In genomic region chr16:35871898-35872297, GRCm38 (mm10) we compare ENCODE assay signal across 8 mouse cellular contexts. TPM values are rescaled to one million over a fixed set of nuclear protein-coding genes. Genes with fewer than 3 reads are reported as not detected.
DNase-seq lines count a peak whose midpoint lies in the region; ATAC-seq lines count a peak whose summit lies in the region.

No protein-coding gene starts in this region.

- ATAC-seq in kidney, embryonic 14.5 days (ENCODE audit: low FRiP score, low TSS enrichment): no peak
- ATAC-seq in hindbrain, embryonic 15.5 days (ENCODE audit: low FRiP score, low read depth): no peak
- ATAC-seq in midbrain, embryonic 12.5 days (ENCODE audit: low FRiP score, low read depth): no peak

- H3K4me3 ChIP-seq in kidney, embryonic 14.5 days (ENCODE audit: low read length): peak overlapping the region; percentile 71; the same call in 1 of the 2 replicates
- peak overlapping the region; percentile 69 for H3K4me3 ChIP-seq in embryonic facial prominence, embryonic 10.5 days
- H3K4me3 ChIP-seq in hindbrain, embryonic 15.5 days: peak overlapping the region; percentile 49; the same call in 1 of the 2 replicates
- H3K4me3 ChIP-seq in midbrain, embryonic 12.5 days: no peak overlapping the region

- DNase-seq in kidney, postnatal 25 days: no peak
- DNase-seq in embryonic facial prominence, embryonic 10.5 days (ENCODE audit: low spot score): peak; percentile 21
- no peak for DNase-seq in right cerebral cortex, adult 18-20 months
- DNase-seq in right cerebral cortex, postnatal 36 days (ENCODE audit: low spot score in 2 of 2): no peak
- DNase-seq in urinary bladder, adult 2 months (ENCODE audit: low spot score): no peak

- no peak overlapping the region for H3K27ac ChIP-seq in kidney, embryonic 14.5 days (ENCODE audit: low read depth, low read length)
- H3K27ac ChIP-seq in embryonic facial prominence, embryonic 10.5 days (replicated peaks): no peak overlapping the region
- no peak overlapping the region for H3K27ac ChIP-seq in hindbrain, embryonic 15.5 days (replicated peaks)
- no peak overlapping the region for H3K27ac ChIP-seq in midbrain, embryonic 12.5 days (replicated peaks)

- peaks cover 26% of the 10 kb centered on the region for H3K27me3 ChIP-seq in kidney, embryonic 14.5 days (ENCODE audit: control insufficient read depth, insufficient read depth, low read length)
- H3K27me3 ChIP-seq in embryonic facial prominence, embryonic 10.5 days (replicated peaks; ENCODE audit: low read depth, poor library complexity, severe bottlenecking): peaks cover 46% of the 10 kb centered on the region
- H3K27me3 ChIP-seq in hindbrain, embryonic 15.5 days: peaks cover 33% of the 10 kb centered on the region
- peaks cover 46% of the 10 kb centered on the region for H3K27me3 ChIP-seq in midbrain, embryonic 12.5 days

- no peaks in the 10 kb centered on the region for H3K9me3 ChIP-seq in kidney, embryonic 14.5 days (ENCODE audit: control insufficient read depth, low read length)
- no peaks in the 10 kb centered on the region for H3K9me3 ChIP-seq in embryonic facial prominence, embryonic 10.5 days
- H3K9me3 ChIP-seq in hindbrain, embryonic 15.5 days: no peaks in the 10 kb centered on the region
- 0 out of 2 replicates have a peak, but pooled peaks cover 3% of the 10 kb centered on the region for H3K9me3 ChIP-seq in midbrain, embryonic 12.5 days

- H3K4me1 ChIP-seq in kidney, embryonic 14.5 days (ENCODE audit: control insufficient read depth, insufficient read depth, low read length): no peaks in the 10 kb centered on the region
- H3K4me1 ChIP-seq in embryonic facial prominence, embryonic 10.5 days: peaks cover 19% of the 10 kb centered on the region
- peaks cover 12% of the 10 kb centered on the region for H3K4me1 ChIP-seq in hindbrain, embryonic 15.5 days (replicated peaks)
- peaks cover 14% of the 10 kb centered on the region for H3K4me1 ChIP-seq in midbrain, embryonic 12.5 days

- H3K36me3 ChIP-seq in kidney, embryonic 14.5 days (ENCODE audit: control insufficient read depth, insufficient read depth, low read length): no peaks in the 10 kb centered on the region
- H3K36me3 ChIP-seq in embryonic facial prominence, embryonic 10.5 days (replicated peaks): no peaks in the 10 kb centered on the region
- H3K36me3 ChIP-seq in hindbrain, embryonic 15.5 days: no peaks in the 10 kb centered on the region
- H3K36me3 ChIP-seq in midbrain, embryonic 12.5 days: no peaks in the 10 kb centered on the region

- H3K9ac ChIP-seq in kidney, embryonic 14.5 days (ENCODE audit: low read depth, low read length): no peak overlapping the region
- H3K9ac ChIP-seq in hindbrain, embryonic 15.5 days: no peak overlapping the region
- no peak overlapping the region for H3K9ac ChIP-seq in midbrain, embryonic 12.5 days (replicated peaks)

- WGBS in kidney, embryonic 14.5 days: 21% methylated on average over 12 of the region's 12 CpGs
- WGBS in embryonic facial prominence, embryonic 10.5 days: 22% methylated on average over 12 of the region's 12 CpGs
- 28% methylated on average over 12 of the region's 12 CpGs for WGBS in hindbrain, embryonic 15.5 days
- WGBS in midbrain, embryonic 12.5 days: 23% methylated on average over 12 of the region's 12 CpGs

- peak overlapping the region; percentile 97 for H3K4me2 ChIP-seq in kidney, embryonic 14.5 days (replicated peaks; ENCODE audit: low read depth, low read length)
- H3K4me2 ChIP-seq in hindbrain, embryonic 15.5 days: peak overlapping the region; percentile 96
- H3K4me2 ChIP-seq in midbrain, embryonic 12.5 days (replicated peaks): peak overlapping the region; percentile 78

RNA-seq across cellular contexts. Expression of gene Parp14, which starts 0.6 kb away (rescaled TPM):
- 0.36 and 0.81 TPM in 2 replicates for polyA plus RNA-seq in kidney, embryonic 14.5 days (2014; fragmentation: Nextera tagmentation; extraction: Ambion mirVana)
- polyA plus RNA-seq in embryonic facial prominence, embryonic 10.5 days (2016; fragmentation: Nextera tagmentation; extraction: Ambion mirVana): 0.26 and 0.43 TPM in 2 replicates
- polyA plus RNA-seq in hindbrain, embryonic 15.5 days (2015; fragmentation: Nextera tagmentation; extraction: Ambion mirVana): 0.34 and 0.77 TPM in 2 replicates
- polyA plus RNA-seq in midbrain, embryonic 12.5 days (2016; fragmentation: Nextera tagmentation; extraction: Ambion mirVana): 0.30 and 0.45 TPM in 2 replicates
- polyA plus RNA-seq in urinary bladder, adult 2 months (2012; rRNA removed): 12.8 and 19.4 TPM in 2 replicates
